Mouse (Mus musculus) cerebellum, postnatal 14 days (tissue): ENCODE results near the gene Rhoq.

Experiments
- DNase-seq, 2 experiments: peaks; one replicate each; pipeline ENCODE4 v3.0.0; 2021; ENCODE audit warnings: mixed read lengths in 2 of 2

Rhoq gene

GRCm38 (mm10) chr17:87011301-87012019 lies 48.6 kb downstream of the Rhoq start:
- DNase-seq, result peak; percentile 90 to 92

- no peak for DNase-seq
These were observed 56.8 kb downstream of the Rhoq start for GRCm38 (mm10) chr17:87019692-87020091.

- no peak for DNase-seq
These were observed 61.8 kb downstream of the Rhoq start for GRCm38 (mm10) chr17:87024491-87025242.

GRCm38 (mm10) chr17:87025269-87025949 lies 62.5 kb downstream of the Rhoq start, which contains the start of the genes Pigf and Cript:
Gene Pigf (minus strand): TSS chr17:87025406.
Gene Cript (plus strand): TSS chr17:87025550.
- DNase-seq, result peak; percentile 99 to 100

GRCm38 (mm10) chr17:87036141-87037073 lies 73.5 kb downstream of the Rhoq start:
- DNase-seq, result peak; percentile 18 to 26

- no peak for DNase-seq
These were observed 75.6 kb downstream of the Rhoq start for GRCm38 (mm10) chr17:87038496-87038895.

- peak; percentile 23 to 46 for DNase-seq
These were observed 78.9 kb downstream of the Rhoq start for GRCm38 (mm10) chr17:87041739-87042138.

GRCm38 (mm10) chr17:87044364-87044763 lies 81.5 kb downstream of the Rhoq start:
- DNase-seq, result peak; percentile 96 to 98

GRCm38 (mm10) chr17:87044796-87045195 lies 81.9 kb downstream of the Rhoq start:
- DNase-seq, result no peak
